Mouse (Mus musculus) kidney, adult 2 months (tissue): ENCODE data around the gene Mgarp. TPM values are rescaled to one million over a fixed set of nuclear protein-coding genes. Genes with fewer than 3 reads are reported as not detected.
"Not testable (repeated sequence)": the region's sequence is repeated elsewhere in the genome, so short reads cannot be mapped to it uniquely, and the experiment has no call there.

ENCODE experiments used
- DNase-seq: peaks from one replicate; pipeline ENCODE4 v3.0.0; 2021
- H3K27ac ChIP-seq: fragments of 200-500 bp; 2 replicates; pipeline ENCODE4 v1.5.1; 2012; ENCODE audit warnings: low read depth, low read length, control low read depth, inconsistent platforms; ENCODE audit not compliant: insufficient read depth
- H3K27me3 ChIP-seq: fragments of 200-500 bp; replicated peaks from 2 replicates; pipeline ENCODE4 v1.6.1; 2012; ENCODE audit warnings: mild to moderate bottlenecking, moderate library complexity, low read length, inconsistent platforms; ENCODE audit not compliant: control insufficient read depth, insufficient read depth
- H3K36me3 ChIP-seq: fragments of 200-500 bp; 2 replicates; pipeline ENCODE4 v1.6.1; 2012; ENCODE audit warnings: mild to moderate bottlenecking, moderate library complexity, low read length, inconsistent platforms; ENCODE audit not compliant: control insufficient read depth, insufficient read depth
- H3K4me1 ChIP-seq: fragments of 200-500 bp; 2 replicates; pipeline ENCODE4 v1.6.1; 2011; ENCODE audit warnings: low read length; ENCODE audit not compliant: control insufficient read depth, insufficient read depth
- H3K4me3 ChIP-seq: fragments of 200-500 bp; 2 replicates; pipeline ENCODE4 v1.5.1; 2011; ENCODE audit warnings: mild to moderate bottlenecking, low read depth, low read length, control low read depth; ENCODE audit not compliant: insufficient read depth
- CTCF ChIP-seq: fragments of 200-500 bp; conservative IDR thresholded peaks from 2 replicates; pipeline ENCODE4 v1.5.1; 2011; ENCODE audit warnings: low read depth, mild to moderate bottlenecking, control low read depth, low read length, moderate library complexity, mixed read lengths; ENCODE audit not compliant: insufficient read depth, insufficient read length
- POLR2A ChIP-seq: fragments of 200-500 bp; IDR thresholded peaks from one replicate; pipeline ENCODE4 v1.6.1; 2011; ENCODE audit warnings: low read depth, low read length, control low read depth
- WGBS: fragments of 180-500 bp; shearing (Covaris S2); methylation state at CpG from one replicate; pipeline ENCODE4 v1.1.7; 2018; 5-methylcytosine and 5-hydroxymethylcytosine counted together
- polyA plus RNA-seq: library from polyadenylated mRNA; depleted of rRNA; stranded (reverse); fragments of >200 nt; gene quantifications from 2 replicates; pipeline ENCODE4 v1.2.3, GENCODE M21; 2012; rRNA removed

Mgarp gene
- 0.80 TPM in 1 of 2 replicates, not detected in the other for polyA plus RNA-seq

GRCm38 (mm10) chr3:51396219-51397068 lies at the start of gene Mgarp:
Gene Mgarp (minus strand): TSS chr3:51396738.
- peak within 1 kb of the TSS; percentile 57 for H3K4me3 ChIP-seq
- WGBS = 4% methylated on average over 41 of the region's 41 CpGs
- H3K4me1 ChIP-seq = no peaks in the 10 kb centered on the region
- peak; percentile 61 for DNase-seq
- H3K36me3 ChIP-seq = no peaks in the 10 kb centered on the region
- H3K27ac ChIP-seq = no peak within 1 kb of the TSS
- no peaks in the 10 kb centered on the region for H3K27me3 ChIP-seq
- 0 out of 2 replicates have a peak, but pooled peaks have one; percentile 9 for TF ChIP-seq CTCF
- no peak for TF ChIP-seq POLR2A

DNA sequence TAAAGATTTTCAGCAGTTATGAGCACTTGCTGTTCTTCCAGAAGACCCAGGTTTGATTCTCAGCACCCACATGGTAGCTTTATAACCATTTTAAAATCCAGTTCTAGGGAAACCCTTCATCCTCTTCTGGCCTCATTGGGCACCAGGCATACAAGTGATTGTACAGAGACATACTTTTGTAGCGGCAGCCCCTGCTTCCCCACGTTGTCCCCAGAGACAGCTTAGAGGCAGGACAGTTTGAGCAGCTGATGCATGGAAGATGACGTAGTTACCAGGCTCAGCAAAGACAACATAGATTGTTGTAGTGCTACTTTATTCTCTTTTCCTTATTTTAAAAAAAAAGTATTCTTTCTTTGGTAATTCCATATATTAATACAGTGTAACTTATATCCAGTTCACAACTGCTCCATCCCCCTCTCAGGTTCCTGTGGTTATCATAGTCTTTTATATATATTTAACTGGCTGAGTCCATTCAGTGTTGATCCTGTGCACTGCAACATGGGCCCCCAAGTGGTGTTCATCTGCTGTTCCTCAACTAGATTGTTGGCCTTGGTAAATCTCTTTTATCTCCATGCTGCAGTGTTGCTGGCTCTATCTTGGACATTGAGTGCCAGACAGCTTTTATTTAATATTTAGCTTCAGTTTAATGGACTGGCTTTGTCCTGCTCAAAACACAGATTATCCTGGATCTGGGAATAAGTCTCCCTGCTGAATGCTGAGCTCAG lies 38.5 kb upstream of the Mgarp start:
- Histone ChIP-seq H3K27ac (no peak overlapping the region), H3K27me3 (no peaks in the 10 kb centered on the region), H3K4me1 (no peaks in the 10 kb centered on the region), H3K36me3 (peaks cover 4% of the 10 kb centered on the region; the same call in 1 of the 2 replicates), H3K4me3 (no peak overlapping the region)
- TF ChIP-seq POLR2A (no peak), CTCF (no peak)
- no peak for DNase-seq
- 91% methylated on average over 3 of the region's 3 CpGs for WGBS

- not testable (repeated sequence) for H3K4me3 ChIP-seq, H3K4me1 ChIP-seq, DNase-seq, H3K36me3 ChIP-seq, H3K27me3 ChIP-seq, H3K27ac ChIP-seq
- WGBS = 91% methylated on average over 5 of the region's 5 CpGs
Observed at GRCm38 (mm10) chr3:51434364-51434763, 37.8 kb upstream of the Mgarp start.

- no peak for DNase-seq
- Histone ChIP-seq H3K4me3 (no peak overlapping the region), H3K4me1 (peaks cover 7% of the 10 kb centered on the region; the same call in 1 of the 2 replicates), H3K27me3 (no peaks in the 10 kb centered on the region), H3K36me3 (no peaks in the 10 kb centered on the region), H3K27ac (no peak overlapping the region)
- TF ChIP-seq POLR2A (no peak), CTCF (no peak)
Observed at GRCm38 (mm10) chr3:51425394-51425793, 28.9 kb upstream of the Mgarp start.

DNA sequence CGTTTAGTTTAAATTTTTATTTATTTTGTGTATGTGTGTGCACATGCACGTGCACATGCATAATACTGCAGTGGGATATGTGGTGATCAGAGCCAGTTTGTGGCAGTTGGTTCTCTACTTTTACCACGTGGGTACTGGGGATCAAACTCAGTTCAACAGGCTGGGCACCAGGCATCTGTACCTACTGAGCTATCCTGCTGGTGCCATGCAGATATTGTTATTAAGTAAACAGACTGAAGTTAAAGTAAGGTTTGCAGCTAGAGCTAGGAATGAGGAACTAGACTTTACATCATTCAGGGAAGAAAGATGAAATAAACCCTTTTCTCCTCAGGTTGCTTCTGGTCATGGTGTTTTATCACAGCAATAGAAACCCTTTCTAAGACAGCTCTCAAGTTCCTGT lies 25.4 kb upstream of the Mgarp start:
- Histone ChIP-seq H3K27me3 (no peaks in the 10 kb centered on the region), H3K4me1 (peaks cover 14% of the 10 kb centered on the region; the same call in 1 of the 2 replicates), H3K36me3 (no peaks in the 10 kb centered on the region), H3K4me3 (no peak overlapping the region), H3K27ac (no peak overlapping the region)
- no peak for DNase-seq
- no peak for TF ChIP-seq CTCF
- TF ChIP-seq POLR2A = no peak
- 48% methylated on average over 3 of the region's 3 CpGs for WGBS

GRCm38 (mm10) chr3:51417966-51418365 lies 21.4 kb upstream of the Mgarp start:
- TF ChIP-seq POLR2A (no peak), CTCF (no peak)
- 49% methylated on average over 2 of the region's 2 CpGs for WGBS
- no peak overlapping the region; the same call in 1 of the 2 replicates for H3K27ac ChIP-seq
- no peaks in the 10 kb centered on the region for H3K27me3 ChIP-seq
- H3K4me3 ChIP-seq = no peak overlapping the region
- peak; percentile 36 for DNase-seq
- H3K4me1 ChIP-seq = peaks cover 21% of the 10 kb centered on the region
- no peaks in the 10 kb centered on the region for H3K36me3 ChIP-seq

- no peak for DNase-seq
- TF ChIP-seq CTCF (no peak), POLR2A (no peak)
- H3K36me3 ChIP-seq = no peaks in the 10 kb centered on the region
- peaks cover 21% of the 10 kb centered on the region for H3K4me1 ChIP-seq
- 33% methylated on average over 2 of the region's 2 CpGs for WGBS
- H3K27ac ChIP-seq = no peak overlapping the region
- no peaks in the 10 kb centered on the region for H3K27me3 ChIP-seq
- H3K4me3 ChIP-seq = peak overlapping the region; percentile 22; the same call in 1 of the 2 replicates
Observed at GRCm38 (mm10) chr3:51417485-51417884, 20.9 kb upstream of the Mgarp start.
